Mouse (Mus musculus) MEL-GATA-1-ER (cell line): ENCODE results near the gene Grm5.

Source experiments
- DNase-seq: peaks from one replicate; pipeline ENCODE4 v3.0.0-alpha.2; 2012; ENCODE audit warnings: low read depth; ENCODE audit errors: extremely low read depth

Gene Grm5

DNA sequence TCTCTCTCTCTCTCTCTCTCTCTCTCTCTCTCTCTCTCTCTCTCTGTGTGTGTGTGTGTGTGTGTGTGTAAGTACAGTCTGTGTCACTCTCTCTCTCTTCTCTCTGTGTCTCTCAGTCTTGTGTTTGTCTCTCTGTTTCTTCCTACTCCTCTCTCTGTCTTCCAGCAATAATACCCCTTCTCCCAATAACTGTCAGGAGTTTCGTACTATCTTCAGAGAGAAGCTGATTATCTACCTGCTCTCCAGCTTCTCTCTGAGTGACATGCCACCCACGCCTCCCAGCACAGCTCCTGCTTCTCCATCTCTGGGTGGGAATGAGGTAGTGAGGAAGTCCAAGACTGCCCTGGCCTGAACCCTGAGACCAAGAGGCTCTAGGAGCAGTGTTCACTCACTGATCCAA, at the start of gene Grm5:
TSS of gene Grm5 (plus strand) at position 301 of the 400 bp plus-strand sequence.
- DNase-seq = no peak

GRCm38 (mm10) chr7:87539031-87539430, 44.9 kb upstream of the Grm5 start:
- DNase-seq = no peak

DNA sequence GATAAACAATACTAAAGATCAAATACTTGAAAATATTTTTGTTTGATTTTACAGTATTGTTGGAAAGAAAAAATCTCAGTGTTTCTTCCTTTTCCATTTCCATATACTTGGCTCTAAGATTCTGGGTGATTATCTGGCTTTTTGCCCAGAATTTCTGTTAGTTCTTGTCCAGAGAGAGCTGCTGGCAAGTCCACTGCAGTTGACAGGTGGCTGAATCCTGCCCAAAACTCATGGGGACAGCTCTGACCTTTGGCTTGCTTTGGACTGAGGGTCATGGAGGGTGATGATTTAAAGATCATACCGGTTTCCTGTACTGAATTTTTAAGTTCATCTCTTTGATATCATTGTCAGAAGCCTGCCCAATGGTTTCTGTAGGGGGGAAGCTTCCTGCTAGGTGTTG, 18.7 kb upstream of the Grm5 start:
- no peak for DNase-seq

DNA sequence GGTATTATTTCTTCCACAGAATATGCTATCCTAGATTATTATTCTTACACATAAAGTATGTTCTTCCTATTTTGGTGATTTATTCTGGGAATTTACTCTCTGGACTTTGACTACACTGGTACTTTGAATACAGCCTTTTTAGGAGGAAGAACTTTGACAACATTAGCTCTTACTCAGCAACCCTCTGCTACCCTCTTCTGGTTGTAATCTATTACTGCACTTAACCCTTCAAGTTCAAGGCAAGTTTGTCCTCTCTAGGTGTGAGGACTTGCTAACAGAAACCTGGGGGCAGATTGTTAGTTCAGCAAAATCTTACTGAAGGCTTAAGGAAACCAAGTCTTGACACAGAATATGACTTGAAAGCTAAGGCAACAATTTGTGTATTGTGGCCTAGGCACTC, 17.5 kb upstream of the Grm5 start:
- DNase-seq = no peak

DNA sequence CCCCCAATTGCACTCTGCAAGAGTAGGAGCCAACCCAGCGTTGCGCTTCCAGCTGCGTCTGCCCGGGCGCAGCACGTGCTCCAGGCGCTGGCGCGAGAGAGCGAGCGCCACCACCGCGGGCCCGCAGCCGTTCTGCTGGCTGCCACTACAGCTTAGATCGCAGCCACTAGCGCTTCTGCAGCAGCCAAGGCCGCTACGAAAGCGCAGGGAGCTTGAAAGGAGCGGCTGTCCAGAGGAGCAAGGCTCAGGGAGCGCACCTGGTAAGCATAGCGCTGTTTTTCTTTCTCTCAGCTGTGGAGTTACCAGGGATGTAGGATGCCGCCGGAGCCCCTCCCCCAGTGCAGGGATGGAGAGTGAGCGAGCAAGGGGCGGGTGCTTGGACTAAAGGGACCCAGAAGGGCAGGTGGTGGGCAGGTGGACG, 323 bp downstream of the Grm5 start:
- no peak for DNase-seq

DNA sequence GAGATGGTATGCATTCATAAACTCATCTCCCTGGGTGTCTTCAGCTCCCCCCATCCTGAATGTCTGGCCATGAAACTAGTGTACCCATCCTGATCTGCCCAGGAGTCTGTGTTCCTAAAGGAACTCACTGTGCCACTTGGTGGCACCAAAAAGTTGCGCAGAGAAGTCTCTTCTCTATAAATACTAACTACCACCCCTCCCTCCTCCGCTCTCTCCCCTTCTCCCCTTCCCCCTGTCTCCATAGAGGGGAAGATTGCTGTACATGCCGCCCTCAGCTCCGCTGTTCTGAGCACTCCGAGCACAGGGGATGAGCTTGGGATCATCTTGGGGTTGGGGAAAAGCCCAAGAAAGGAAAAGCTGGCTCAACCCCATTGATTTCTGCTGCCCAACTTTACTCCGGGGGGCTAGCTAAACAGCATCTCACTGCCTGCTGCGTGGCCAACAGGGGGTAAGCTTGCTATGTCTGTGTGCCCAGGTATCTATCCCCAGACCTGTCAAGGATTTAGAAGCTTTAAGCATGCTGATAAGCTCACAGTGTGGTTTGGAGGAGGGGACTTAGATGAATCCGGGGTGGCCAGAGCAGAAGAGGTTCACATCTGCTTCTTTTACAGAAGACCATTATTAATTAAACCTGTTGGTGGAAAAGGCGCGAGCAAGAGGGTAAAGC, 2.4 kb downstream of the Grm5 start:
- no peak for DNase-seq

- DNase-seq = no peak
Observed at GRCm38 (mm10) chr7:87587976-87588375, 4.0 kb downstream of the Grm5 start.

DNA sequence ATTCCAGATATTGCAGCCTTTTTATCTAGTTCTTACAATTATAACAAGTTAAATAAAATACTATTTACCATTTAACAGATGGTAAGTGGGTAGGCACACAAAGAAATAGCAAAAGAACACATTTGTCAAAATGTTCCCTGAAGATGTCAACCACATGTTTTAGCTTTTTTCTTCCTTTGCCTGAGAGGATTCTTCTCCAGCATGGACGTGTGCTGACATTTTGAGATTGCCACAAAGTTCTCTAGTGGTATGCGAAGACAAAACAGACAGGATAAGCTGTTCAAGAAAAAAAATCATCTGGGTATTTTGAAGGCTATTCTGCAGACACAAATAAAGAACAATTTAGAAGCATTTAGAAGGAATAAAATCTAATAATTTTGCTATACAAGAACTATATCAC, 42.3 kb downstream of the Grm5 start:
- no peak for DNase-seq

- no peak for DNase-seq
Observed at GRCm38 (mm10) chr7:87635530-87635929, 51.6 kb downstream of the Grm5 start.

GRCm38 (mm10) chr7:87650610-87651009, 66.6 kb downstream of the Grm5 start:
- no peak for DNase-seq

- no peak for DNase-seq
Observed at GRCm38 (mm10) chr7:87661794-87662193, 77.8 kb downstream of the Grm5 start.

DNA sequence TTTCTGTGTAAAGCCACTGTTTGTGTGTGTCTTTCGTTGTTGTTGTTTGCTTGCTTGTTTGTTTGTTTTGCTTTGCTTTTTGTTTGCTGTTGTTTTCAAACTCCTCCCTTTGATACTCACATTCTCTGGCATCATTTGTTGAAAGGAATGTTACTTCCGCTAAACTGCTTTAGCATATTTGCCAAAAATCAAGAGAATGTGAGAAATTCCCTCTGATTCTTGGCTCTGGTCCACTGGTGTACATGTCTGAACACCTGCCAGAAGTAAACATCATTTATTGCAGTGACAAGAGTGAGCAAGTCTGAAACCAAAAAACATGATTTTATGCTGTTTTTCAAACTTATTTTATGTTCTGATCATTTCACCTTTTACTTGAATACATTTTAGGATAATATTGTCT, 80.1 kb downstream of the Grm5 start:
- DNase-seq = no peak

DNA sequence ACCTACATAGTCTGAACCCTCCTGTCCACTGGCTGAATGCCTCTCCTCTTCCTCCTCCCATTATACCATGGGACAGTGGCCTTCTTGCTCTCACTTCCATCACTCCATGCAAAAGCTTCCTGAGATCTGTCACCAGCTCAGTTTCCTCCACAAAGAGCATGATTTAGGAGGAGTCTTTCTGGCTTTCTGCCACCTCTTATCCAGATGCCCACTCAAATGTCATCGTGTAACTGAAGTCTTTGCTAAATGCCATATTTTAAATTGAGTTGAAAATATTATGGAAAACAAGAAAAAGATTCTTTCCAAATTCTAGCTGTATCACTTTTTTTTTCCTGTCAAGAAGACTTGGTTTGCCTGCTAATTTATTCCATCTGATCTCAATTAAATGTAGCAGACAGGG, 132.4 kb downstream of the Grm5 start:
- DNase-seq = no peak

GRCm38 (mm10) chr7:87718631-87719030, 134.7 kb downstream of the Grm5 start:
- no peak for DNase-seq

DNA sequence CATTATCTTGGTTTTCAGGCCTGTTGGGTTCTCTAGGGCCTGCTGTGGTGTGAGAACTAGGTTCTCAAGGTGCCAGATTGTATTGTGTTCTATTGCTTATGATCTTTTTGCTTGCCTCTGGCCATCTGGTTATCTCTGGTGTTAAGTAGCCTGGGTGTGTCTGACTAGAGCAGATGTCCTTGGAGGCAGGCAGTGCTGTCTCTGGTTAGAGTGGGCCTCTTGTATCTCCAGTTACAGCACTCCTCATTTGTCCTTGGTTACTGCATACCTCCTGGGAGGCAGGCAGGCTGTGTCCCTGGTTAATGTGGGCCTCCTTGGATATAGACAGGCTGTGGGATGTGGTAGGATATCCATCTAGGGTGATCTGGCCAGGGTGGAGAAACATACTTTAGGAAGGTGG, 150.5 kb downstream of the Grm5 start:
- no peak for DNase-seq

DNA sequence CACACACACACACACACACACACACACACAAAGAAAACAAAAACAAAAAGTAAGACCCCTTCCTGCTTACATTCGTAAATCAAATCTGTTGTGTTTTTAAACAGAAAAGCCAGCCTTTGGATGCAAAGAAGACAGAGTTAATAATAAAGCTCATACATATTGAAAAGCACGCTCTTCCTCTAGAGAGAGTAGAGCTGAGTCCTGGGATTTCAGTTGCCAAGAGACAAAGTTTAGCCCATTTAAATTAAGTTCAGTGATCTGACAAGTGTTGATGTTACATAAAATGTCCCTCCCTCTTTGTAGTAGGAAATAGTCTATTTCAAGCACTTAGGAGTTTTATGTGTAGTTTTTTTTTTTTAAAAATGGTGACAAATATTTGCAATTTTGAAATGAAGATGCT, 178.0 kb downstream of the Grm5 start:
- no peak for DNase-seq

- DNase-seq = no peak
Observed at GRCm38 (mm10) chr7:87762376-87762775, 178.4 kb downstream of the Grm5 start.

DNA sequence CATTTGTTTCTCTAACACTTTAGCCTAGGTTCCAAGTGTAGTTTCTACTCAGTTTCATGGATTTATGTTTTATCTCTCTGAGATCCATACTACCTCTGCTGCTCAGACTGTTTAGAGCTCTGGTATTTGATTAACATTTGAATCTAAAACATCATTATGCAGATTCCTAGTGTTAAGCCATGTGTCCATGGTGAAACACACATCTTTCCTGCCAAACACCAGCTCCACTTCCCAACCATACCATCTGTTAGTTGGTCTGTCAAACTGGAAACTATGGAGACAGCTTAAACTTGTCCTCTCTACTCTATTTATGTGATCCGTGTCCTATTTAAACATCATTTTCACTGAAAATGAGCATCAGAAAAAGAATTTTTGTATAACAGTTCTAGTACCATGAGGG, 203.6 kb downstream of the Grm5 start:
- no peak for DNase-seq

DNA sequence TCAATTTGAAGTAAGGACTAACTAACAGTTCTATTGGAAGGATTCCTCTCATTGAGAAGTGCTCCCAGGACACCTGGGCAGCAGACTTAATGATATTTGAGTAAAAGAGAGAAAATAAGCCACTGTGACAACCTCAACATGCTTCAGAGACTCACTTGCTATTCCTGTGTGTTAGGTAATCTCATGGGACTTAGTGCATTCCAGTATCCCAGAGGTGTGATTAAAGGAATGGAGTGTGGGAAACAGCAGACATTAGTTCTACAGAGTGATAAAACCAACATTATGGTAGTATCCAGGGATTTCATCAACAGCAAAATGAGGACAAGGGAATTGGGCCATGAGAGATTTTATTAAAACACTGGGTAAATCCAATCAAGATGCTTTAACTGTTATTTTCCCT, 205.0 kb downstream of the Grm5 start:
- DNase-seq = no peak

DNA sequence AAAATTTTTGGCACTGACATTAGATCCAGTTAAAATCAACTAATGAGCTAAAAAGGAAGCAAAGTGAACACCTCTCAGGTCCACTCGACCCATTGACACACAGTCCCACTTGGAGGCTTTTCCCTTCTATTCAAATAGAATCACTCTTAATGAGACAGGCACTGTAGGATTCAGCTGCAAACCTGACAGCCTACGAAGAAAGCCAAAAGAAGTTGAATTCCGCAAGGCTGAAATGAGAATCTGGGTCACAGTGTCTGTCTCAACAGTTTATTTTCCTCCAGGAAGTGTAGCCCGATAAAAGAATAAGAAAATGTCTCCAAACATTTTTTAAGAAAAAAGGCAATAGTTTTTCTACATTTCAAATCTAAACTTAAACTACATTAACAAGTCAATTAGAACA, 209.9 kb downstream of the Grm5 start:
- DNase-seq = no peak

GRCm38 (mm10) chr7:87824898-87825297, 240.9 kb downstream of the Grm5 start:
- no peak for DNase-seq

DNA sequence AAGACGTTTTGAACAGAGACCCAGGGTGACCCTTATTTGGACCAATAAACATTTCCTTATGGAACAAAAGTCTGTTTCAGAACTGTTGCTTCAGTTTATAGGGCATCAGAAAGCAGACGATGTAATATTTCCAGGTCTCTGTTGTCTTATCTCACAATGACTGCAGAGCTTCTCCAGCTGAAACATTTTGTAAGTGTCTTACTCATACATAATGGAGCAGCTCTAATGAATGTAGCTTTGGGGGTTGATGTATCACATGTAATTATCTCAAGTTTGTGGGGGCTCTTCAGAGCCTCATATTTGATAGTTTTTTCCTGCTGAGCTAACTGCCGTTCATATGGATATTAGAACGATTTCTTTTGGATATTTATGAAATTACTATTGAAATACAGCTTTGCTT, 250.7 kb downstream of the Grm5 start:
- DNase-seq = no peak

GRCm38 (mm10) chr7:87838579-87838978, 254.6 kb downstream of the Grm5 start:
- no peak for DNase-seq

GRCm38 (mm10) chr7:87843496-87843895, 259.5 kb downstream of the Grm5 start:
- peak; percentile 5 for DNase-seq
